Mouse (Mus musculus): ENCODE results near the gene 4930503B20Rik. TPM values are rescaled to one million over a fixed set of nuclear protein-coding genes. Genes with fewer than 3 reads are reported as not detected.

Gene 4930503B20Rik
- total RNA-seq, 2 experiments from 2014 or later, result not detected

- DNase-seq, result no peak
Observed at GRCm38 (mm10) chr3:146650716-146651115, 401 bp downstream of the 4930503B20Rik start.

- no peak for DNase-seq
Observed at GRCm38 (mm10) chr3:146649311-146649894, 1.7 kb downstream of the 4930503B20Rik start.

- DNase-seq, result peak; percentile 53 to 62
Observed at GRCm38 (mm10) chr3:146641818-146642427, 9.2 kb downstream of the 4930503B20Rik start.

- no peak for DNase-seq
Observed at GRCm38 (mm10) chr3:146632506-146632905, 18.6 kb downstream of the 4930503B20Rik start.

GRCm38 (mm10) chr3:146628227-146628982 lies 22.7 kb downstream of the 4930503B20Rik start:
- no peak for DNase-seq

GRCm38 (mm10) chr3:146625766-146626165 lies 25.4 kb downstream of the 4930503B20Rik start:
- DNase-seq, result no peak

GRCm38 (mm10) chr3:146621966-146622365 lies 29.2 kb downstream of the 4930503B20Rik start:
- DNase-seq, result no peak

- peak; percentile 70 to 79 for DNase-seq
Observed at GRCm38 (mm10) chr3:146620555-146621249, 30.4 kb downstream of the 4930503B20Rik start.

- no peak for DNase-seq
Observed at GRCm38 (mm10) chr3:146620101-146620500, 31.0 kb downstream of the 4930503B20Rik start.

GRCm38 (mm10) chr3:146618357-146618756 lies 32.8 kb downstream of the 4930503B20Rik start:
- DNase-seq, result no peak

GRCm38 (mm10) chr3:146617946-146618345 lies 33.2 kb downstream of the 4930503B20Rik start:
- DNase-seq, result no peak

- DNase-seq, result no peak
Observed at GRCm38 (mm10) chr3:146616533-146617283, 34.4 kb downstream of the 4930503B20Rik start.

GRCm38 (mm10) chr3:146615496-146615895 lies 35.6 kb downstream of the 4930503B20Rik start, which contains the start of gene Dnase2b:
Gene Dnase2b, minus strand, starts transcription at chr3:146615596.
- no peak for DNase-seq

GRCm38 (mm10) chr3:146611821-146612220 lies 39.3 kb downstream of the 4930503B20Rik start:
- no peak for DNase-seq

- no peak for DNase-seq
Observed at GRCm38 (mm10) chr3:146611261-146611660, 39.9 kb downstream of the 4930503B20Rik start.

GRCm38 (mm10) chr3:146610322-146610721 lies 40.8 kb downstream of the 4930503B20Rik start:
- no peak for DNase-seq

- DNase-seq, result peak in 1 of 2 experiments; percentile 15
Observed at GRCm38 (mm10) chr3:146607368-146607767, 43.7 kb downstream of the 4930503B20Rik start.

- no peak for DNase-seq
Observed at GRCm38 (mm10) chr3:146604647-146605046, 46.5 kb downstream of the 4930503B20Rik start.

- no peak for DNase-seq
Observed at GRCm38 (mm10) chr3:146602531-146602930, 48.6 kb downstream of the 4930503B20Rik start.

GRCm38 (mm10) chr3:146601205-146601604 lies 49.9 kb downstream of the 4930503B20Rik start:
- no peak for DNase-seq

GRCm38 (mm10) chr3:146599198-146599900 lies 51.8 kb downstream of the 4930503B20Rik start:
- no peak for DNase-seq
